Mouse (Mus musculus) embryonic facial prominence, embryonic 11.5 days (tissue): ENCODE results near the gene Tceanc2. TPM values are rescaled to one million over a fixed set of nuclear protein-coding genes. Genes with fewer than 3 reads are reported as not detected.

Source experiments
- ATAC-seq: fragments of 200-750 bp; cut with Nextera tagmentation; replicated peaks from 2 replicates; pipeline ENCODE4 v1.8.0; 2017; ENCODE audit warnings: low read depth; ENCODE audit not compliant: insufficient number of reproducible peaks, low FRiP score, low TSS enrichment
- DNase-seq: peaks from one replicate; pipeline ENCODE4 v3.0.0-alpha.2; 2015; ENCODE audit warnings: low spot score
- H3K27ac ChIP-seq: fragments of 300-500 bp; sonication (generic); replicated peaks from 2 replicates; pipeline ENCODE4 v1.5.1; 2014; ENCODE audit warnings: mild to moderate bottlenecking, low read depth, low read length, control low read depth
- H3K27me3 ChIP-seq: fragments of 300-500 bp; sonication (generic); 2 replicates; pipeline ENCODE4 v1.6.1; 2014; ENCODE audit warnings: mild to moderate bottlenecking, low read length, moderate library complexity, mixed read lengths; ENCODE audit not compliant: control insufficient read depth, insufficient read depth
- H3K36me3 ChIP-seq: fragments of 300-500 bp; sonication (generic); replicated peaks from 2 replicates; pipeline ENCODE4 v1.6.1; 2014; ENCODE audit warnings: low read depth, mild to moderate bottlenecking, low read length, moderate library complexity, mixed read lengths; ENCODE audit not compliant: control insufficient read depth, insufficient read depth
- H3K4me1 ChIP-seq: fragments of 300-500 bp; sonication (generic); 2 replicates; pipeline ENCODE4 v1.6.1; 2014; ENCODE audit warnings: low read length, mixed read lengths; ENCODE audit not compliant: control insufficient read depth, insufficient read depth
- H3K4me2 ChIP-seq: fragments of 300-500 bp; sonication (generic); 2 replicates; pipeline ENCODE4 v1.6.1; 2014; ENCODE audit warnings: low read depth, mild to moderate bottlenecking, control low read depth, low read length, moderate library complexity
- H3K4me3 ChIP-seq: fragments of 300-500 bp; sonication (generic); 2 replicates; pipeline ENCODE4 v1.5.1; 2014; ENCODE audit warnings: low read depth, low read length, control low read depth
- H3K9ac ChIP-seq: fragments of 300-500 bp; sonication (generic); replicated peaks from 2 replicates; pipeline ENCODE4 v1.6.1; 2014; ENCODE audit warnings: mild to moderate bottlenecking, control low read depth, low read length
- H3K9me3 ChIP-seq: fragments of 300-500 bp; sonication (generic); replicated peaks from 2 replicates; pipeline ENCODE4 v1.6.1; 2016; ENCODE audit warnings: mild to moderate bottlenecking, low read length, inconsistent platforms, mixed read lengths; ENCODE audit not compliant: control insufficient read depth
- WGBS: fragments of 180-500 bp; shearing (Covaris S2); extraction: QIAGEN DNeasy Blood & Tissue Kit; methylation state at CpG from one replicate; pipeline ENCODE4 v1.1.7; 2014; 5-methylcytosine and 5-hydroxymethylcytosine counted together
- polyA plus RNA-seq: library from polyadenylated mRNA; unstranded; fragments of >200 nt; fragmentation: Nextera tagmentation; extraction: Ambion mirVana; gene quantifications from 2 replicates; pipeline ENCODE4 v1.2.1, GENCODE M21; 2014

The Tceanc2 gene
- polyA plus RNA-seq, 1 experiment from 2014 or later, result 29.8 TPM

- Histone ChIP-seq H3K4me2 (no peak overlapping the region), H3K27ac (no peak overlapping the region), H3K4me1 (peaks cover 4% of the 10 kb centered on the region), H3K27me3 (no peaks in the 10 kb centered on the region), H3K4me3 (no peak overlapping the region), H3K36me3 (no peaks in the 10 kb centered on the region), H3K9ac (peak overlapping the region; percentile 15; the same call in 1 of the 2 replicates), H3K9me3 (no peaks in the 10 kb centered on the region)
- ATAC-seq (peak; percentile 80), DNase-seq (peak; percentile 64)
- WGBS, result 11% methylated on average over 6 of the region's 6 CpGs
These were observed 94.1 kb downstream of the Tceanc2 start for GRCm38 (mm10) chr4:107084858-107085257.

- Histone ChIP-seq H3K36me3 (no peaks in the 10 kb centered on the region), H3K4me3 (no peak overlapping the region), H3K27ac (no peak overlapping the region), H3K9ac (peak overlapping the region; percentile 15; the same call in 1 of the 2 replicates), H3K4me1 (peaks cover 4% of the 10 kb centered on the region), H3K4me2 (no peak overlapping the region), H3K9me3 (no peaks in the 10 kb centered on the region), H3K27me3 (no peaks in the 10 kb centered on the region)
- WGBS, result 33% methylated on average over 1 of the region's 1 CpGs
- ATAC-seq (peak; percentile 15; the same call in 1 of the 2 replicates), DNase-seq (no peak)
These were observed 94.6 kb downstream of the Tceanc2 start for GRCm38 (mm10) chr4:107084343-107084742.

Other genes starting within 250 kb of the Tceanc2 start
- 120 and 122 TPM in 2 replicates for gene Mrpl37, start 112.2 kb downstream of the Tceanc2 start, polyA plus RNA-seq
- gene Cyb5rl, start 112.1 kb downstream of the Tceanc2 start, polyA plus RNA-seq, result 5.5 and 5.6 TPM in 2 replicates
- gene Cdcp2, start 82.2 kb downstream of the Tceanc2 start, polyA plus RNA-seq, result not detected in 2 replicates
- gene Tmem59, start 717 bp downstream of the Tceanc2 start, polyA plus RNA-seq, result 370 and 373 TPM in 2 replicates
- not detected in 2 replicates for gene Ldlrad1, start 30.1 kb upstream of the Tceanc2 start, polyA plus RNA-seq
- gene Lrrc42, start 74.4 kb upstream of the Tceanc2 start, polyA plus RNA-seq, result 101 and 105 TPM in 2 replicates
- gene Hspb11, start 74.5 kb upstream of the Tceanc2 start, polyA plus RNA-seq, result 27.5 and 37.7 TPM in 2 replicates
- not detected in 2 replicates for gene Dio1, start 128.1 kb upstream of the Tceanc2 start, polyA plus RNA-seq
- gene Yipf1, start 135.2 kb upstream of the Tceanc2 start, polyA plus RNA-seq, result 51.8 and 53.6 TPM in 2 replicates
- 56.0 and 61.7 TPM in 2 replicates for gene Ndc1, start 188.7 kb upstream of the Tceanc2 start, polyA plus RNA-seq